Mouse (Mus musculus) adrenal gland, postnatal 4 days (tissue): Measurements from ENCODE around the gene Sprn. TPM values are rescaled to one million over a fixed set of nuclear protein-coding genes. Genes with fewer than 3 reads are reported as not detected.

Source experiments
- DNase-seq, 2 experiments: peaks; one replicate each; pipeline ENCODE4 v3.0.0; 2021 to 2022; ENCODE audit warnings: low spot score in 2 of 2, mixed read lengths in 2 of 2
- total RNA-seq, 2 experiments: library from RNA; stranded (reverse); gene quantifications; 2 replicates each; pipeline ENCODE4 v1.2.3; 2021

Sprn gene
- total RNA-seq, 2 experiments from 2014 or later: 1.7 to 2.6 TPM

DNA sequence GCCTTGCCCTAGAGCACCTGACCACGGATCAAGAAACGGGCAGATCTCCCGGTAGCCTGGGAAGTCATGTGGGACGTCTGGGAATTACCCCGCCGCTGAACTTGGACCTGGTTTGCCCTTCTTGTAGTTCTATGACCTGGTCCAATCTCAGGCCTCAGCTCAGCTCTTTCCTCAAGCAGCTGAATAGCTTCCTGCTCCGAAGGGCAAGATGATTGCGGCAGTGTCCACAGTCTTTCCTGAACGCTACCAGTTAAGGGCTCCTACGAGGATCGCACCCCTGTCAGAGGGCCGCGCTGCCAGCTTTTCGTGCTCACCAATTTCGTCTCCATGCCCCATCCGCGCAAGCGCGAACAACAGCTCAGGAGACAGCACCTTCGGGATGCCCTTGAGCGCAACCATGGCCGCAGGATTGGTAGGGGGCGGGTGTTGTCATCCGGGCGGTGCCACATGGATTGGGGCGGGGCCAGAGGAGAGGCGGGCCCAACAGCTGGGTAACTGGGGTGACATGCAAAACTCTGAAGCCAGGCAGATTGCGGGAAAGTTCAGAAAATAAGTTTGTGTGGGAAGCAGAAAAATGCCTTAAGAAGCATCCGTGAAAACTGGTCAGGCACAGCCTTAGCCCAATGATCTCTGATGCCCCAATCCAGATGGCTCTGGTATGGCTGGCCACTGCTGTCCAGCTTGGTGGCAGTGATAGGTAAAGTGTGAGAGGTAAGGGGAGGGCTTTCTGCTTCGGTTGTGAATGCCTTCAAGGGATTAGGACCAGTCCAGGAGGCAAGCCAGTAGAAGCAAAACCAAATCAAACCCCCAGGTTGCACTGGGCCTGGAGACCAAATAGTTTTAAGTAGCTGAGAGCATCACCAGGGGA lies 52.5 kb downstream of the Sprn start, which contains the start of gene Fuom:
Gene Fuom (minus strand): TSS at position 449 of the 868 bp plus-strand sequence.
- DNase-seq: peak; percentile 76 to 88

DNA sequence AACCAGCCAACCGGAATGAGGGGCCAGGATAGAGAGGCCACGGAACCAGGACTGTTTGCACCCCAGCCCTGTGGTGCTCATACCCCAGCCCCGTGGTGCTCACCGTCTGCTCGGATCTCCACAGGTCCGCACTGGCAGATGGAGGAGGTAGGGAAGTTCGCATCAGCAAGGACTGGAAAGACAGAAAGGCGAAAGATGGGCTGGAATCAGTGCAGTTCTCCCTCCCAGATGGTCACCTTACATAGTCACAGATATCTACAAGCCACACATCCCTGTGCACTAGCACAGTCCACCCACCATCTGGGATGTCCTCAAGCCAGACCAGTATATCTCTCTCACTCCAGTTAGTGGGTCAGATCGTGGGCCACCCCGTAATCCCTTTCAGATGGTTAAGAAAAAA lies 53.2 kb downstream of the Sprn start:
- no peak for DNase-seq

Other genes starting within 250 kb of the Sprn start
- not detected for gene Utf1, start 211.1 kb downstream of the Sprn start, total RNA-seq
- gene 6430531B16Rik, start 176.1 kb downstream of the Sprn start, total RNA-seq: 1 to 10 TPM in 1 of 2 experiments, under 1 TPM in 1; 0.54 to 1.2 TPM
- 1 to 10 TPM; 1.8 to 2.0 TPM for gene Adam8, start 162.3 kb downstream of the Sprn start, total RNA-seq
- gene Zfp511, start 118.5 kb downstream of the Sprn start, total RNA-seq: 10 to 100 TPM; 20.2 to 21.9 TPM
- gene Tubgcp2, start 118.2 kb downstream of the Sprn start, total RNA-seq: 10 to 100 TPM; 53.7 to 55.8 TPM
- gene Msx3, start 105.8 kb downstream of the Sprn start, total RNA-seq: not detected
- gene Caly, start 72.3 kb downstream of the Sprn start, total RNA-seq: 10 to 100 TPM; 10.8 to 12.9 TPM
- gene Prap1, start 61.5 kb downstream of the Sprn start, total RNA-seq: not detected
- gene Fuom, start 52.4 kb downstream of the Sprn start, total RNA-seq: 10 to 100 TPM; 65.1 to 72.4 TPM
- gene Paox, start 39.1 kb downstream of the Sprn start, total RNA-seq: 10 to 100 TPM; 20.4 to 21.0 TPM
- 100 to 1,000 TPM; 290 to 325 TPM for gene Echs1, start 38.4 kb downstream of the Sprn start, total RNA-seq
- gene Mtg1, start 17.3 kb downstream of the Sprn start, total RNA-seq: 10 to 100 TPM; 33.6 to 35.8 TPM
- not detected for gene Olfr522, start 9.9 kb upstream of the Sprn start, total RNA-seq
- not detected for gene Olfr523, start 18.3 kb upstream of the Sprn start, total RNA-seq
- gene Olfr524, start 51.1 kb upstream of the Sprn start, total RNA-seq: not detected
- gene Cd163l1, start 63.4 kb upstream of the Sprn start, total RNA-seq: not detected
- not detected for gene 5830411N06Rik, start 92.4 kb upstream of the Sprn start, total RNA-seq
- gene Olfr525, start 166.0 kb upstream of the Sprn start, total RNA-seq: not detected
- not detected for gene Olfr527, start 179.1 kb upstream of the Sprn start, total RNA-seq
- gene Olfr60, start 206.8 kb upstream of the Sprn start, total RNA-seq: not detected
- gene Olfr530, start 221.5 kb upstream of the Sprn start, total RNA-seq: not detected
- gene Olfr531, start 248.0 kb upstream of the Sprn start, total RNA-seq: not detected